Mouse (Mus musculus) kidney, adult 2 months (tissue): Measurements from ENCODE around the gene Slc16a11. TPM values are rescaled to one million over a fixed set of nuclear protein-coding genes. Genes with fewer than 3 reads are reported as not detected.

ENCODE experiments used
- DNase-seq: peaks from one replicate; pipeline ENCODE4 v3.0.0; 2021
- H3K27ac ChIP-seq: fragments of 200-500 bp; 2 replicates; pipeline ENCODE4 v1.5.1; 2012; ENCODE audit warnings: low read depth, low read length, control low read depth, inconsistent platforms; ENCODE audit not compliant: insufficient read depth
- H3K27me3 ChIP-seq: fragments of 200-500 bp; replicated peaks from 2 replicates; pipeline ENCODE4 v1.6.1; 2012; ENCODE audit warnings: mild to moderate bottlenecking, moderate library complexity, low read length, inconsistent platforms; ENCODE audit not compliant: control insufficient read depth, insufficient read depth
- H3K36me3 ChIP-seq: fragments of 200-500 bp; 2 replicates; pipeline ENCODE4 v1.6.1; 2012; ENCODE audit warnings: mild to moderate bottlenecking, moderate library complexity, low read length, inconsistent platforms; ENCODE audit not compliant: control insufficient read depth, insufficient read depth
- H3K4me1 ChIP-seq: fragments of 200-500 bp; 2 replicates; pipeline ENCODE4 v1.6.1; 2011; ENCODE audit warnings: low read length; ENCODE audit not compliant: control insufficient read depth, insufficient read depth
- H3K4me3 ChIP-seq: fragments of 200-500 bp; 2 replicates; pipeline ENCODE4 v1.5.1; 2011; ENCODE audit warnings: mild to moderate bottlenecking, low read depth, low read length, control low read depth; ENCODE audit not compliant: insufficient read depth
- CTCF ChIP-seq: fragments of 200-500 bp; conservative IDR thresholded peaks from 2 replicates; pipeline ENCODE4 v1.5.1; 2011; ENCODE audit warnings: low read depth, mild to moderate bottlenecking, control low read depth, low read length, moderate library complexity, mixed read lengths; ENCODE audit not compliant: insufficient read depth, insufficient read length
- POLR2A ChIP-seq: fragments of 200-500 bp; IDR thresholded peaks from one replicate; pipeline ENCODE4 v1.6.1; 2011; ENCODE audit warnings: low read depth, low read length, control low read depth
- WGBS: fragments of 180-500 bp; shearing (Covaris S2); methylation state at CpG from one replicate; pipeline ENCODE4 v1.1.7; 2018; 5-methylcytosine and 5-hydroxymethylcytosine counted together
- polyA plus RNA-seq: library from polyadenylated mRNA; depleted of rRNA; stranded (reverse); fragments of >200 nt; gene quantifications from 2 replicates; pipeline ENCODE4 v1.2.3, GENCODE M21; 2012

The Slc16a11 gene
- polyA plus RNA-seq, 1 experiment: 36.4 TPM

GRCm38 (mm10) chr11:70185120-70185519, 27.4 kb upstream of the Slc16a11 start:
- WGBS: 47% methylated on average over 7 of the region's 7 CpGs
- DNase-seq: no peak
- Histone ChIP-seq H3K36me3 (no peaks in the 10 kb centered on the region), H3K4me3 (no peak overlapping the region), H3K27ac (no peak overlapping the region), H3K27me3 (no peaks in the 10 kb centered on the region), H3K4me1 (no peaks in the 10 kb centered on the region)
- TF ChIP-seq POLR2A (no peak), CTCF (no peak)

GRCm38 (mm10) chr11:70189319-70190134, 23.0 kb upstream of the Slc16a11 start:
- H3K27ac ChIP-seq: no peak overlapping the region
- H3K4me1 ChIP-seq: peaks cover 12% of the 10 kb centered on the region; the same call in 1 of the 2 replicates
- DNase-seq: peak; percentile 42
- H3K27me3 ChIP-seq: no peaks in the 10 kb centered on the region
- WGBS: 69% methylated on average over 28 of the region's 28 CpGs
- TF ChIP-seq POLR2A: no peak
- no peak for TF ChIP-seq CTCF
- H3K4me3 ChIP-seq: no peak overlapping the region
- no peaks in the 10 kb centered on the region for H3K36me3 ChIP-seq

GRCm38 (mm10) chr11:70191188-70191587, 21.4 kb upstream of the Slc16a11 start:
- no peak overlapping the region for H3K27ac ChIP-seq
- H3K4me1 ChIP-seq: peaks cover 12% of the 10 kb centered on the region; the same call in 1 of the 2 replicates
- H3K4me3 ChIP-seq: no peak overlapping the region
- TF ChIP-seq CTCF (no peak), POLR2A (no peak)
- no peaks in the 10 kb centered on the region for H3K36me3 ChIP-seq
- no peak for DNase-seq
- 87% methylated on average over 6 of the region's 6 CpGs for WGBS
- H3K27me3 ChIP-seq: no peaks in the 10 kb centered on the region

GRCm38 (mm10) chr11:70192157-70192556, 20.4 kb upstream of the Slc16a11 start:
- H3K27ac ChIP-seq: no peak overlapping the region
- no peak for TF ChIP-seq POLR2A
- no peak for TF ChIP-seq CTCF
- 86% methylated on average over 4 of the region's 4 CpGs for WGBS

GRCm38 (mm10) chr11:70193354-70194285, 18.9 kb upstream of the Slc16a11 start:
- Histone ChIP-seq H3K27me3 (no peaks in the 10 kb centered on the region), H3K36me3 (no peaks in the 10 kb centered on the region), H3K4me3 (no peak overlapping the region), H3K27ac (peak overlapping the region; percentile 62; the same call in 1 of the 2 replicates), H3K4me1 (peaks cover 12% of the 10 kb centered on the region; the same call in 1 of the 2 replicates)
- 37% methylated on average over 11 of the region's 11 CpGs for WGBS
- TF ChIP-seq CTCF: no peak
- DNase-seq: peak; percentile 78

More at GRCm38 (mm10) chr11:70192157-70192556, 20.4 kb upstream of the Slc16a11 start:
- Histone ChIP-seq H3K36me3 (no peaks in the 10 kb centered on the region), H3K4me1 (peaks cover 12% of the 10 kb centered on the region; the same call in 1 of the 2 replicates), H3K4me3 (no peak overlapping the region), H3K27me3 (no peaks in the 10 kb centered on the region)
- no peak for DNase-seq

- Histone ChIP-seq H3K27me3 (no peaks in the 10 kb centered on the region), H3K36me3 (no peaks in the 10 kb centered on the region), H3K4me1 (peaks cover 10% of the 10 kb centered on the region; the same call in 1 of the 2 replicates), H3K4me3 (no peak overlapping the region), H3K27ac (no peak overlapping the region)
- TF ChIP-seq CTCF (no peak), POLR2A (no peak)
- 78% methylated on average over 3 of the region's 3 CpGs for WGBS
- DNase-seq: no peak
Observed at GRCm38 (mm10) chr11:70198332-70198731, 14.2 kb upstream of the Slc16a11 start.
